Mouse (Mus musculus) thymus, adult 2 months (tissue): Measurements from ENCODE around the gene Tbx6. TPM values are rescaled to one million over a fixed set of nuclear protein-coding genes. Genes with fewer than 3 reads are reported as not detected.

Source experiments
- DNase-seq: peaks from one replicate; pipeline ENCODE4 v3.0.0; 2021
- H3K27ac ChIP-seq: fragments of 200-500 bp; 2 replicates; pipeline ENCODE4 v1.5.1; 2012; ENCODE audit warnings: low read length, control low read depth; ENCODE audit not compliant: control insufficient read depth, insufficient read depth
- H3K27me3 ChIP-seq: fragments of 200-500 bp; 2 replicates; pipeline ENCODE4 v1.6.1; 2012; ENCODE audit warnings: mild to moderate bottlenecking, low read length, moderate library complexity, mixed read lengths; ENCODE audit not compliant: control insufficient read depth, insufficient read depth
- H3K36me3 ChIP-seq: fragments of 200-500 bp; 2 replicates; pipeline ENCODE4 v1.6.1; 2012; ENCODE audit warnings: mild to moderate bottlenecking, low read length, moderate library complexity; ENCODE audit not compliant: control insufficient read depth, insufficient read depth
- H3K4me1 ChIP-seq: fragments of 200-500 bp; replicated peaks from 2 replicates; pipeline ENCODE4 v1.6.1; 2012; ENCODE audit warnings: low read length; ENCODE audit not compliant: control insufficient read depth, insufficient read depth
- H3K4me3 ChIP-seq: fragments of 200-500 bp; 2 replicates; pipeline ENCODE4 v1.5.1; 2012; ENCODE audit warnings: mild to moderate bottlenecking, low read length, control low read depth, moderate library complexity; ENCODE audit not compliant: control insufficient read depth, insufficient read depth
- CTCF ChIP-seq: fragments of 200-500 bp; IDR thresholded peaks from 2 replicates; pipeline ENCODE4 v1.5.1; 2012; ENCODE audit warnings: mild to moderate bottlenecking, control low read depth, low read length, moderate library complexity, borderline replicate concordance; ENCODE audit not compliant: control insufficient read depth, poor library complexity, insufficient read depth; ENCODE audit errors: extremely low read depth
- POLR2A ChIP-seq: fragments of 200-500 bp; IDR thresholded peaks from 2 replicates; pipeline ENCODE4 v1.6.1; 2012; ENCODE audit warnings: mild to moderate bottlenecking, low read length, control low read depth, moderate library complexity; ENCODE audit not compliant: control insufficient read depth, poor library complexity, insufficient read depth; ENCODE audit errors: extremely low read depth
- WGBS: fragments of 180-500 bp; shearing (Covaris S2); methylation state at CpG from one replicate; pipeline ENCODE4 v1.1.7; 2018; 5-methylcytosine and 5-hydroxymethylcytosine counted together
- polyA plus RNA-seq: library from polyadenylated mRNA; depleted of rRNA; stranded (reverse); fragments of >200 nt; gene quantifications from 2 replicates; pipeline ENCODE4 v1.2.3, GENCODE M21; 2012; rRNA removed

Tbx6 gene
- 25.0 and 37.9 TPM in 2 replicates for polyA plus RNA-seq

DNA sequence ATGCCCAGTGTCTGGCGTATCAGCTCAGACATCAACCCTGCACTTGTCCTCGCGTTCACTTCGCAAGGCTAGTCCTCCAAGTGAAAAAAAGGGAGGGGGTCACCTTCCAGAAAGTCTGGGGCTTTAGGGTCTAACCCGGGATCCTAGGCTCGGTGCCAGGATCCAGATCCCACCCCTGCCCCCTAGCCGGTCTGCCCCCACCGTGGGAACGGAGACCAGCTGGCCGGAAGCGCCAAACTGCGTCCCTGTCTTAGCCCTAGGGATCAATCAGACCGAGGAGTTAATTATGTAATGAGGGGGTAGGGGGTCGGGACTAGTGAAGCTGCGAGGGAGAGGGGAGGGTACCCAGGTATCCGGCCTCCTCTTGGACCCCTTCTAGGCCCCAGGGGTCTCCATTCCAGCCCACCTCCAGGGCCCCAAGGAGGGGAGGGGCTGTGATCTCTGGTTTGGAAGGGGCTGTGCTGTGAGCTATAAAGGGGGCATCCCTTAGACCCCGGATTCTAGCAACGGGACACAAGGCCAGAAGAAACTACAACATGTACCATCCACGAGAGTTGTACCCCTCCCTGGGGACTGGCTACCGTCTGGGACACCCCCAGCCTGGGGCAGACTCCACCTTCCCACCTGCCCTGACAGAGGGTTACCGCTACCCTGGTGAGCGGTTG lies at the start of gene Tbx6:
Gene Tbx6, plus strand, starts transcription at position 513 of the 665 bp plus-strand sequence.
- H3K27me3 ChIP-seq, result no peaks in the 10 kb centered on the region
- TF ChIP-seq CTCF (no peak), POLR2A (no peak)
- H3K4me1 ChIP-seq, result peaks cover 31% of the 10 kb centered on the region
- H3K36me3 ChIP-seq, result peaks cover 15% of the 10 kb centered on the region
- WGBS, result 50% methylated on average over 22 of the region's 22 CpGs
- H3K4me3 ChIP-seq, result no peak within 1 kb of the TSS
- no peak for DNase-seq
- H3K27ac ChIP-seq, result no peak within 1 kb of the TSS

DNA sequence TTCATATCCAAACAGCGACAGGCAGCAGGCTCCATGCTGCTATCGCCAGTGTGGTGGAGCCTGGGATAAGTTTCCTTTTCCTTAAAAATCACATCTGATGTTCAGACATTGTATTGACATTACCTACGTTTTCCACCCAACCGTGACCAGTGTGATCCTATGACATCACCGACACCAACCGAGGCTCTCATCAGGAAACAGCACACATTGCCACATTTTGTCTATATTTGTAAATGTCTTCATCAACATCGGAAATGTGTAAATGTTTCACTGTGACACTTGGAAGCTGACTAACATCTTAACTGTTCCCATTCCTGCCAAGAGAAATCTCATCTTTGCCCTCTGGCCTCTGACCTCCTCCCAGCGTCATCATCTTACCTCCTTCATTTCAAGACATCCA lies 45.2 kb upstream of the Tbx6 start:
- no peak for DNase-seq
- Histone ChIP-seq H3K27ac (no peak overlapping the region), H3K36me3 (no peaks in the 10 kb centered on the region), H3K4me3 (no peak overlapping the region), H3K4me1 (no peaks in the 10 kb centered on the region), H3K27me3 (no peaks in the 10 kb centered on the region)
- 93% methylated on average over 8 of the region's 8 CpGs for WGBS
- TF ChIP-seq CTCF, result no peak

DNA sequence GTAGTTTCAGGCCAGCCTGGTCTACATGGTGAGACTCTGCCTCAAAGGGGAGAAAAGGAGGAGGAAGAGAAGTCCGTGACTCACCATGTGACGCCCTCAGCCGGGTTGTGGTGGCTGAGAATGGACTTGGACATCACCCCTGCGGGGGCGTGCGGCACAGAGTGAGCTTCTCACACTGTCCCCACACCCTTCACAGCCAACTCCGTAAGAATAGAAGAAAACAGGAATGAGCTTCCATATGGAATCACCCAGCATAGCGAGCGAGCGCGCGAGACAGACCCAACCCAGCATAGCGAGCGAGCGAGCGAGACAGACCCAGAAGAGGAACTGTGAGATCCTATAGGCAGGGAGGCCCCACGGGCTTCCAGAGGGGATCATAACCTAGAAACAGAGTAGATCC lies 41.7 kb upstream of the Tbx6 start:
- 92% methylated on average over 17 of the region's 17 CpGs for WGBS
- Histone ChIP-seq H3K27me3 (no peaks in the 10 kb centered on the region), H3K36me3 (no peaks in the 10 kb centered on the region), H3K27ac (no peak overlapping the region), H3K4me3 (no peak overlapping the region), H3K4me1 (no peaks in the 10 kb centered on the region)
- DNase-seq, result no peak
- no peak for TF ChIP-seq POLR2A
- no peak for TF ChIP-seq CTCF

DNA sequence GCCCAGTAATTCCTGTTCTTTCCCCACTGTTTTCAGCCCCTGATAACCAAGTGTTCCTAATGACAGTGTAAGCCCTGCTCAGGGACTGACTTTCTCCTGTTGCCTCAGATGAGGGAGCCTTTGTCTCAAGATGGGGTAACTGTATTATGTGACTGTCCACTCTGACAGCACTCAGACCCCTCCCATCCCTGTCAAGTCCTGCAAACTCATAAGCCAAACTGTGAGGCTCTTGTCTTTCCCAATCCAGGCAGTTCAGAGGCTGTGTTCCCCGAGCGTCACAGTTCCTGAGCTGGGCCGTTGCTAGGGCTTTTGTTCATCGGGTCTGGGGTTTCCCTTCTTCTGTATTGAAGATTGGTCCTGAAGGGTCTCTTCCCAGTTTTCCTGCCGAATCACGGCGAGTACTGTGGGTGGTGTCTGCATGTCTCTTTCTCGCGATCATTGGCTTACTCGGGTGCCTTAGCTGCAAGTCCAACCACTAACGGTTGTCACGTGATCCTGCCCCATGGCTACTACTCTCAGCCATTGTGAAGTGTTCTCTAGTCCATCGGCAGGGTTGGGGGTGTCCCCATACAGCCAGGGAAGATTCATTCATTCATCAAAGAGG lies 41.0 kb upstream of the Tbx6 start:
- DNase-seq, result no peak
- TF ChIP-seq CTCF (no peak), POLR2A (no peak)
- WGBS, result 93% methylated on average over 13 of the region's 13 CpGs
- Histone ChIP-seq H3K27me3 (no peaks in the 10 kb centered on the region), H3K36me3 (no peaks in the 10 kb centered on the region), H3K4me1 (no peaks in the 10 kb centered on the region), H3K27ac (no peak overlapping the region), H3K4me3 (no peak overlapping the region)

DNA sequence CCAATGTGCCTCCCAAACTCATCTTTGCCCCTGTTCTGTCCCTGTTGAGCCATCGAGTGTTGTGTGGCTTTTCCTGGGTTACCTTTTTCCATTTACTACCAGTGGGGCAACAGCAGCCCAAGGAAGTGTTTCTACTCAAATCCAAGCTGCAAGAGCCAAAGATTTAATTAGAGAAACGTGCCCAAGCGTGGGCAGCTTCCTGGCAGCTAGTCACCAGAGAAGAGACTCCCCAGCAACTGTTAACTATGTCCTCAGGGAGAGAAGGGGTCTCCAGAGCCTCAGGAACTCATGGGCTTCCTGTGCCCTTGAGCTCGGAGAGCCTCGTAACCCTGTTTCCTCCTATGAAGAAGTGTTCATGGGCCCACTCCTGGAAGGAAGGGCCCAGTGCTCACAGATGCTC lies 40.3 kb upstream of the Tbx6 start:
- TF ChIP-seq POLR2A (no peak), CTCF (no peak)
- 85% methylated on average over 5 of the region's 5 CpGs for WGBS
- Histone ChIP-seq H3K36me3 (no peaks in the 10 kb centered on the region), H3K4me1 (no peaks in the 10 kb centered on the region), H3K27ac (no peak overlapping the region), H3K27me3 (no peaks in the 10 kb centered on the region), H3K4me3 (no peak overlapping the region)
- no peak for DNase-seq

DNA sequence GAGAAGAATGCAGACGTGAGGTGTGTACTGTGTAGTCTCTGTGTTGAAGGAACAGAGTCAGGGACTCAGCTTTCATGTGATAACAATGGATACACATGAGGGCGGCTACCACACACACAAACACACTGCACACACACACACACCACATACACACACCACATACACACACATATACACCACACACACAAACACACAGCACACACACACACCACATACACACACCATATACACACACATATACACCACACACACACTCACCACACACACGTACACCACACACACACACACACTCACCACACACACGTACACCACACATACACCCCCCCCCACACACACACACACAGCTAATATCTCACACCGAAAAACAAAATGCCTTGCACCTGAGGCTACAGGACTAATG lies 39.8 kb upstream of the Tbx6 start:
- WGBS, result 97% methylated on average over 5 of the region's 5 CpGs
- no peaks in the 10 kb centered on the region for H3K36me3 ChIP-seq
- no peaks in the 10 kb centered on the region for H3K4me1 ChIP-seq
- H3K27me3 ChIP-seq, result no peaks in the 10 kb centered on the region
- TF ChIP-seq CTCF (no peak), POLR2A (no peak)
- no peak for DNase-seq
- H3K27ac ChIP-seq, result no peak overlapping the region
- no peak overlapping the region for H3K4me3 ChIP-seq
